Mouse (Mus musculus) urinary bladder, postnatal 14 days (tissue): ENCODE results near the gene Unk.

Source experiments
- DNase-seq: peaks from one replicate; pipeline ENCODE4 v3.0.0; 2021; ENCODE audit warnings: low spot score

Gene Unk

DNA sequence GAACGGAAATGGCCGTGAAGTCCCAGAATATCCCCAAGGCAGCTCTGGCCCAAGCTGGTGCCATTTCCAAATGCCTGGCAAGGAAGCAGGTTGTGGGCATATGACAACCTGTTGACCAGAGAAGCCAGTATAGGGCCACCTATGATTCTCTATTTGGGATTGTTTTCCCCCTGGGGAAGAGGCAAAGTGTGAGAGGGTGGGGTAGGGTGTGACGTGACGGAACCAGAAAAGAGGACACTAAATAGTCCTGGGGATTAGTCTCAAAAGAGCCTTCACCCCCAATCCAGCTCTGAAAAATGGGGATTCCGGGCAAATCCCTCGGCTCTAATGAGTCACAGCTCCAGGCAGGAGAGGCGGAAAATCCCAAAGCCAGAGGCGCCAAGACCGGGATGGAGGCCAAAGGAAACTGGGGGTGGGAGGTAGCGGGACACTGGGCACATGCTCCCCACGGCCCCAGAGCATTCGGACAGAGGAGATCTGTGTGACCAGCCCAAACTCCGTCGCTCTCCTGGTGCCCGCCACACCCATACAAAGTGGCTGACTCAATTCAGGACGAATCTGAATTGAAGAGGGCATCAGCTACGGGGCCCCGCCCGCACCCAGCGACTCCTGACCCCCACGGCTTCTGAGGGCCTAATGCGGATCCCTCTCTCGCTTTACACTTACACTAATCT, 78.5 kb downstream of the Unk start:
- DNase-seq, result peak; percentile 74

GRCm38 (mm10) chr11:116109441-116110081, 79.4 kb downstream of the Unk start:
- DNase-seq, result no peak

DNA sequence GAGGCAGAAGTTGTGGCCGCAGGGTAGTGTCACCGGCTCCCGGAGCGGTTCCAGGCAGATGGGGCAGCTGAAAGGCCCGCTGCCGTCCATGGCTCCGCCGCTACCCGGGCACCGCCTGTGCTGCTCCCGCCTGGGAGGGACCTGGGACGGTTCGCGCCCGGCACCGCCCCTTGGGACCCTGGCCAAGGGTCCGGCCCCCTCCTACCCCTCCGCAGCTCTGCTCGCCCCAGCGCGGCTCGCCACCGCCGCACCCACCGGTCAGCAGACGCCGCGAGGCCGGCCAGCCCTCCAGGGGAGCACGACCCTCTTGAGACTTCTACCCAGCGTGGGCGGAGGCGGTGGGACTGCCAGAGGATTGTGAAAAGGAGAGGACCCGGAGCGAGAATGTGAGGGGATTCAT, 80.0 kb downstream of the Unk start:
- DNase-seq, result peak; percentile 83

GRCm38 (mm10) chr11:116110540-116110939, 80.4 kb downstream of the Unk start:
- DNase-seq, result no peak
